Mouse (Mus musculus): ENCODE data around the gene Cysltr2. TPM values are rescaled to one million over a fixed set of nuclear protein-coding genes. Genes with fewer than 3 reads are reported as not detected.

Cysltr2 gene
- polyA plus RNA-seq (2015; fragmentation: Nextera tagmentation; extraction: Ambion mirVana) = 0.34 TPM in 1 of 2 replicates, not detected in the other

DNA sequence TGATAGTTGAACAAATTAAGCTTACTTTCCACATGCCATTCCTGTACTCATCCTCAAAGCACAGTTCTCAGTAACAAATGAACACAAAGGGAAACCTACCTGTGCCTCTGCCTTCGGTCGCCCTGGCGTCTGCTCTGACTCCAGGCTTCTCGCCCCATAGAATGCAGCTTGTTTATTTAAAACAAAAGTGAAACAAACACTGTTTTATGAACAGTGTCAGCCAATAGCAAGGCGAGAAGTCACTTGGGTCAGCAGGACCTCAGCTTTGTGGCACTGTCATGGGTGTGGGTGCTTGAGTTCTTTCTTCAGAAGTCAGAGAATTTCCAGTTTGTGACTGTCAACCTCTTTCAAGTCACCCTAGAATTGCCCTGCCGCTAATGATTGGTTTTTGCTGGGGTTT is at the start of gene Cysltr2:
Gene Cysltr2, minus strand, starts transcription at position 178 of the 400 bp plus-strand sequence.
- Histone ChIP-seq H3K9me3 (no peaks in the 10 kb centered on the region), H3K4me1 (replicated peaks) (no peaks in the 10 kb centered on the region), H3K4me3 (no peak within 1 kb of the TSS), H3K9ac (no peak within 1 kb of the TSS), H3K36me3 (no peaks in the 10 kb centered on the region), H3K27ac (no peak within 1 kb of the TSS), H3K27me3 (no peaks in the 10 kb centered on the region), H3K4me2 (no peak within 1 kb of the TSS)
- 62% methylated on average over 6 of the region's 6 CpGs for WGBS
- ATAC-seq (ENCODE audit: low FRiP score) = no peak

DNA sequence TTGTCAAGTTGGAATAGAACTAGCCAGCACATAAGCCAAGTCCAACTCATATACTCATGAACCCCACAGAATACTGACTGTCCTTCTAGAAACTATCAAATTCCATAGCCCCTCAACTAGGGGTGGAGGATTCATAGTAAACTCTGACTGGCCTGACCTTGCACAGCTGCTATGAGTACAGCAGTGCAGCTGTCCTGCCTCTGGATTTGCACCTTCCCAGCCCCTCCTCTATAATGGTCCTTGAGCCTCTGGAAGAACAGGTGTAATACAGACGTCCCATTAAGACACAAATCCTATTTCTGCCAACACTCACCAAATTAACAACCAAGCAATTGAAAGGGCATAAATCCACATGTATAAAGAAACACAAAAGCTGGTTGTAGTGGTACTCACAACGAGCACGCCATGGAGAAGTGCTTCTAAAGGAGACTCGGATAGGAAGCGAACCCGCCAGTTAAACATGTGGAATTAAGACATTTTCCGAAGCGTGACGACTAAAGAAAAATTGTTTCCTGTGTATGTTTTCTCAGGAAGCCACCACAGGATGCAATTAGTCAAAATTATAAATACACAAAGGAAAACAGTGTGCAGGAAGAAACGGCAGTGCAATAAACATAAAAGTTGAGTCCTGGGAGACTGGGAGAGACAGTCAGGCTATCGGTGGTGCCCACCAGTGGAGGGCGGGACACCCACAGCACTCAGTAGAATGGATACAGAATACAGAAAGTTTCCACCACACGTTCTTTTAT is 46.1 kb upstream of the Cysltr2 start:
- WGBS = 86% methylated on average over 13 of the region's 13 CpGs
- Histone ChIP-seq H3K36me3 (no peaks in the 10 kb centered on the region), H3K4me3 (no peak overlapping the region), H3K27me3 (peaks cover 6% of the 10 kb centered on the region; the same call in 1 of the 2 replicates), H3K9me3 (no peaks in the 10 kb centered on the region), H3K27ac (no peak overlapping the region), H3K4me2 (no peak overlapping the region), H3K4me1 (replicated peaks) (no peaks in the 10 kb centered on the region), H3K9ac (no peak overlapping the region)
- ATAC-seq (ENCODE audit: low FRiP score) = no peak

DNA sequence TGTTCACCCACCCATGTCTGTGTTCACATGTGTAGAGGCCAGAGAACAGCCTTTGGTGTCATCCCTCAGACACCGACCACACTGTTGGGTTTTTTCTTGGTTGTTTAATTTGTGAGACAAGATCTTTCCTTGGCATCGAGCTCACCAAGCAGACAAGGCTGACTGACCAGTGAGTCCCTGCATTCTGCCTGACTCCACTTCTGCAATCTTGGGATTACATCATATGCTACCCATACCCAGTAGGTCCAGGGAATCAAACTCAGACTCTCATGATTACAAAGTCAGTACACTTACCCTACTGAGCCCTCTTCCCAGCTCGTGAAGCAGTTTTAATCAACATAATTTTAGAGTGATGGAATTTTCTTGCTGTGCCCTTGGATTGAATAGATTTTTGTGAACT is 44.0 kb upstream of the Cysltr2 start:
- Histone ChIP-seq H3K27me3 (no peaks in the 10 kb centered on the region), H3K9me3 (no peaks in the 10 kb centered on the region), H3K4me2 (no peak overlapping the region), H3K36me3 (no peaks in the 10 kb centered on the region), H3K9ac (no peak overlapping the region), H3K4me3 (no peak overlapping the region), H3K27ac (no peak overlapping the region), H3K4me1 (replicated peaks) (no peaks in the 10 kb centered on the region)
- no peak for ATAC-seq (ENCODE audit: low FRiP score)
- 90% methylated on average over 3 of the region's 3 CpGs for WGBS

DNA sequence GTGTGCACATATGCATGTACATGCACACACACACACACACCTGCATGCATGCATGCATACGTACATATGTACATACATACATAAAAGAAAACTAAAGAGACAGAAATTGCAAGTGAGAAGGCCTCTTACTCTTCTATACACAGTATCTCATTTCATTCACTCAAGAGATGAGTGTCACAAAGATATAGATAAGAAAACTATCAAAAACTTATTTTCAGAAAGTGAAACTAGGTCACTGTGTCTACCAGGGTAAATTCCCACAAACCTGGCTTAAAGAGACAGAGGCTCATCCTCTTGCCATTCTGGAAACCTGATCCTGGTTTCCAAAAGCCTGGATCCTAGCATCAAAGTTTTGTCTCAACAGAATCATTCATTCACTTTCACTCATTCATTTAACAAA is 39.3 kb upstream of the Cysltr2 start:
- no peak overlapping the region for H3K4me3 ChIP-seq
- ATAC-seq (ENCODE audit: low FRiP score) = no peak
- 97% methylated on average over 1 of the region's 1 CpGs for WGBS
- H3K36me3 ChIP-seq = no peaks in the 10 kb centered on the region
- no peaks in the 10 kb centered on the region for H3K4me1 ChIP-seq (replicated peaks)
- no peaks in the 10 kb centered on the region for H3K9me3 ChIP-seq
- no peak overlapping the region for H3K4me2 ChIP-seq
- no peak overlapping the region for H3K9ac ChIP-seq
- H3K27me3 ChIP-seq = no peaks in the 10 kb centered on the region
- H3K27ac ChIP-seq = no peak overlapping the region

DNA sequence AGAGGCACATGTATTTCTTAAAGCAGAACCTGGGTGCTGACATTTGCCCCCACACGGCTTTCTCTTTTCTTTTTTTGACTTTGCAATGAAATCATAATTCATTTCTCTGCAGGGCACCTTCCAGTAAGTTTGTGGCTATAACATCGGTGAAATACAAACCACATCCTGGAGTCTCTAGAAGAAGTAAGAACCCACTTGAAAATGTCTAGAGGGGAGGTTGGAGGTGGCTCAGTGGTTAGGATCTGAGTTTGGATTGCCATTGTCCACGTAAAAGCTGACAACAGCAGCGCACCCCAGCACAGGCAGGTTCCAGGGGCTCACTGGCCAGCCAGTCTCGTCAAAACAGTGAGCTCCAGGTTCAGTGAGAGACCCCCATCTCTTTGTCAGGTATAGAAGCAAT is 38.8 kb upstream of the Cysltr2 start:
- no peak for ATAC-seq (ENCODE audit: low FRiP score)
- no peak overlapping the region for H3K9ac ChIP-seq
- H3K36me3 ChIP-seq = no peaks in the 10 kb centered on the region
- WGBS = 90% methylated on average over 5 of the region's 5 CpGs
- H3K27ac ChIP-seq = no peak overlapping the region
- H3K4me2 ChIP-seq = no peak overlapping the region
- H3K4me1 ChIP-seq (replicated peaks) = no peaks in the 10 kb centered on the region
- H3K27me3 ChIP-seq = no peaks in the 10 kb centered on the region
- H3K4me3 ChIP-seq = no peak overlapping the region
- H3K9me3 ChIP-seq = no peaks in the 10 kb centered on the region

DNA sequence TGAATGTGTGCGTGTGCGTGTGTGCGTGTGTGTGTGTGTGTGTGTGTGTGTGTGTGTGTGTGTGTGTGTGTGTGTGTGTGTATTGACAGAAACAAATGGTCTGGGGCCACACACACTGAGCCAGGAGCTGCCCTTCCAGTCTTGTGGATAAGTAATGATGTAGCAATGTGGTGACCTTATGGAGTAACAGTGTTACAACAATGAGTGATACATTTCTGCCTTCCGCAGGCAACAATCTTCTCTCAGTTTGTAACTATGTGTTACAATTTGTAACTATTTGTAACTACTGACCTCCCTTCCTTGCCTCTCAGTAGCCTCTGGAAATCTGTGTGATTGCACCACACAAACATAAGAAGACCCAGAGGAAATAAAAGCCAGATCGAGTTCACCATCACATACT is 38.3 kb upstream of the Cysltr2 start:
- Histone ChIP-seq H3K9me3 (no peaks in the 10 kb centered on the region), H3K36me3 (no peaks in the 10 kb centered on the region), H3K9ac (no peak overlapping the region), H3K27me3 (no peaks in the 10 kb centered on the region), H3K4me1 (replicated peaks) (no peaks in the 10 kb centered on the region), H3K4me3 (no peak overlapping the region), H3K27ac (no peak overlapping the region), H3K4me2 (no peak overlapping the region)
- ATAC-seq (ENCODE audit: low FRiP score) = no peak
- WGBS = 72% methylated on average over 5 of the region's 5 CpGs

DNA sequence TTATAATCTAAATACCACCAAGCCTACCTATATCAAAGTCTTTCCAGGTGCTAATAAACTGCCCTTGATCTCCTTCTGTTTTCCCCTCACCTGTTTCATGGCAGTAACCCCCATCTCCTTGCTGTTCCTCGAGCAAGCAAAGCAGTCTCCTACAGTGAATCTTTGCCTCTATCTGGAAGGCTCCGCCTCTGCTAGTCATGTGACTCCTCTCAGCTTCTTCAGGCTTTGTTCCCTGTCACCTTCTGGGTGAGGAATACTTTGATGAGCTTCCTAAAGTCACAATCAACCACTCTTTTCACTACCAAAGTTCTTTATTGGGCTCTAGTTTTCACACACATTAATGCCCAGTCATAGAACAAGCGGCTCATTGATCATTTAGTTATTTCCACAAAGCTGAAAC is 37.5 kb upstream of the Cysltr2 start:
- no peaks in the 10 kb centered on the region for H3K4me1 ChIP-seq (replicated peaks)
- WGBS = 63% methylated on average over 3 of the region's 3 CpGs
- ATAC-seq (ENCODE audit: low FRiP score) = no peak
- H3K9ac ChIP-seq = no peak overlapping the region
- H3K27ac ChIP-seq = no peak overlapping the region
- no peaks in the 10 kb centered on the region for H3K9me3 ChIP-seq
- H3K4me3 ChIP-seq = no peak overlapping the region
- no peaks in the 10 kb centered on the region for H3K27me3 ChIP-seq
- H3K36me3 ChIP-seq = no peaks in the 10 kb centered on the region
- H3K4me2 ChIP-seq = no peak overlapping the region

DNA sequence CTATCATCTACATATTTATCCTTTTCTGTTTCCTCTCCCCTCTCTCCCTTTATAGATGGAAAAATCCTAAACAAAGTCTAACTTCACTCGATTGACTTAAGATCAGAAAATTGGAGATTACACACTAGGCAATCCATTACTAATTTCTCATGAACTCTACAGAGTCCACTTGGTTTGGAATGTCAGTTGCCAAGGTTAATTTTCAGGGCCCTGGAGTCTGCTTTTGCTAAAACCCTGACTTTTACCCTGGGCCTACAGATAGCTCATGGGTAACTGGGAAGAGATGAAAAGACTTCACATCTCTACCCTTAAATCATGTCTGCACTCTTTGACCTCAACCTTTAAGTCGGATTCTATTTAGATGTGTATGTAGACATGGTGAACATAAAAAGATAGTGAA is 34.6 kb upstream of the Cysltr2 start:
- no peaks in the 10 kb centered on the region for H3K36me3 ChIP-seq
- no peaks in the 10 kb centered on the region for H3K27me3 ChIP-seq
- H3K4me2 ChIP-seq = no peak overlapping the region
- H3K4me1 ChIP-seq (replicated peaks) = no peaks in the 10 kb centered on the region
- ATAC-seq (ENCODE audit: low FRiP score) = no peak
- H3K9ac ChIP-seq = no peak overlapping the region
- no peak overlapping the region for H3K27ac ChIP-seq
- WGBS = 87% methylated on average over 2 of the region's 2 CpGs
- no peaks in the 10 kb centered on the region for H3K9me3 ChIP-seq
- H3K4me3 ChIP-seq = no peak overlapping the region

DNA sequence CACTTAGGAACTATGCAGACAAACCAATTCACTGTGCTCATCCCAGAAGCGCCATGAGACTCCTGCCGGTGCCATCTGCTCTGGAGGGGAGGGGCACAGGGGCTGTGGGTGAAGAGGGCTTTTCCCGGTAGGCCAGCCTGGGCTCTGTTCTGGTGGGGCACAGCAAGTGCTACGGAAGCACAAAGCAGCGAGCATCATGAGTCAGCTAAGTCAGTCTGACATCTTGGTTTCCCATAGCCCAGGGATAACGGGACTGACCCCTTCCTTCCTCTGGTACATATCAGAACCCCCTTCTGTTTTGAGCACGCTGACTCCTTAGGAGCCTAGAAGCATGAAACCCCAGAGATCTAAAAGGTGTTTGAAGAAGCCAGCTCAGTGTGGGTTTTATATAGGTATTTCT is 15.5 kb upstream of the Cysltr2 start:
- ATAC-seq (ENCODE audit: low FRiP score) = no peak
- H3K4me2 ChIP-seq = no peak overlapping the region
- H3K27ac ChIP-seq = no peak overlapping the region

DNA sequence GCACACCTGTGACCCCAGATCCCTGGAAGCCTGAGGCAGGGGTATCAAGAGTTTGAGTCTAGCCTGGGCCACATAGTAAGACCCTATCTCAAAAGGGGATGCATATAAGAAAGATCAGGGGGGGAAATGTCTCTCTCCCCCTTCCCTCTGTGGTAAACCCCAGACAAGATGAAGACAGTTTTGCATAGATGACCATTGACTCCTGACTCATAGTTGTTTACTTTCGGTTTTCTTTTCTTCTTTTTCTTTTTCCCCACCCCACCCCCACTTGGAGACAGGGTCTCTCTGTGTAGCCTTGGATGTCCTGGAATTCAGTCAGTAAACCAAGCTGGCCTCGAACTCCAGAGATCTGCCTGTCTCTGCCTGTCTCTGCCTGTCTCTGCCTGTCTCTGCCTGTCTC is 9.8 kb upstream of the Cysltr2 start:
- Histone ChIP-seq H3K9ac (no peak overlapping the region), H3K27ac (no peak overlapping the region), H3K4me2 (no peak overlapping the region), H3K4me3 (no peak overlapping the region), H3K36me3 (no peaks in the 10 kb centered on the region), H3K9me3 (no peaks in the 10 kb centered on the region), H3K27me3 (no peaks in the 10 kb centered on the region), H3K4me1 (replicated peaks) (no peaks in the 10 kb centered on the region)
- ATAC-seq (ENCODE audit: low FRiP score) = no peak
- 87% methylated on average over 2 of the region's 2 CpGs for WGBS

More for the DNA sequence above, 15.5 kb upstream of the Cysltr2 start:
- H3K9ac ChIP-seq = no peak overlapping the region
- H3K27me3 ChIP-seq = no peaks in the 10 kb centered on the region
- H3K36me3 ChIP-seq = no peaks in the 10 kb centered on the region
- H3K9me3 ChIP-seq = no peaks in the 10 kb centered on the region
- H3K4me3 ChIP-seq = no peak overlapping the region
- 64% methylated on average over 7 of the region's 7 CpGs for WGBS
- H3K4me1 ChIP-seq (replicated peaks) = no peaks in the 10 kb centered on the region

DNA sequence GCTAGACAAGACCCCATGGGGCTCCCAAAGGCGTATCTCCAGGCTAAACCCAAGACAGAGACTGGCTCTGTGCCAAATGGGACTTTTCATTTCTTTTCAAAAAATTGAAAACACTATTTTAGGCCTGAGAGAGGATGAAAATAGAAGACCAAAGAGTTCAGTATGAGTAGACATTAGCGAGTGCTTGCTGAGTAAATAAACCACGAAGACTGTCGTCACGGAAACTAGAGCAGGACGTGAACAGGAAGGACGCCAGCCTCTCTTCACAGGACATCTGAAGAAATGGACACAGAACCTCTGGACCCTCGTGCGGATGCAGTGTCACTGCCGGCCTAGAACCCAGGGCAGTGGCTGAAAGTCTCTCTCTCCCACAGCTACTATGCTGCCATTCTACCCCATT is 8.8 kb upstream of the Cysltr2 start:
- no peak overlapping the region for H3K9ac ChIP-seq
- H3K4me1 ChIP-seq (replicated peaks) = no peaks in the 10 kb centered on the region
- no peak overlapping the region for H3K4me3 ChIP-seq
- no peaks in the 10 kb centered on the region for H3K27me3 ChIP-seq
- no peaks in the 10 kb centered on the region for H3K9me3 ChIP-seq
- H3K36me3 ChIP-seq = no peaks in the 10 kb centered on the region
- H3K4me2 ChIP-seq = no peak overlapping the region
- H3K27ac ChIP-seq = no peak overlapping the region
- no peak for ATAC-seq (ENCODE audit: low FRiP score)
- 69% methylated on average over 10 of the region's 10 CpGs for WGBS

DNA sequence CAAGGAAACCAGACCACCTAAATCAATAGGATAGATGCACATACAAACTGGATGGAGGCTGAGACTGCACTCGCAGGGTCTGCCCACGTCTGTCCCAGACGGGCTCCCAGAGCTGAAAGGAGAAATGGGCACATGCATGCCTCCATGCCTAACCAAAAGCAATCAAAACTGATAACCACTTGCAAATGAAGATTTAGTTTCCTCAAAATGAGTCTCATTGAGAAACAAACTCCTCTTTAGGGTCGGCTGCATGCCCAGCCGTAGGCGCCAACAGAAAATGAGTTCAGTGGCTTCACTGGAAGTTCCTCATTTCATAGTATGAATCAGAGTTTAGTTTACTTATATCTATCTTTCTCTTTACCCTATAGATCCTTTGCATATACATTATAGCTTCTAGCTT is 7.9 kb upstream of the Cysltr2 start:
- H3K36me3 ChIP-seq = no peaks in the 10 kb centered on the region
- ATAC-seq (ENCODE audit: low FRiP score) = no peak
- WGBS = 94% methylated on average over 6 of the region's 6 CpGs
- no peak overlapping the region for H3K9ac ChIP-seq
- no peaks in the 10 kb centered on the region for H3K9me3 ChIP-seq
- no peak overlapping the region for H3K27ac ChIP-seq
- no peak overlapping the region for H3K4me3 ChIP-seq
- H3K4me1 ChIP-seq (replicated peaks) = no peaks in the 10 kb centered on the region
- H3K27me3 ChIP-seq = no peaks in the 10 kb centered on the region
- H3K4me2 ChIP-seq = no peak overlapping the region

DNA sequence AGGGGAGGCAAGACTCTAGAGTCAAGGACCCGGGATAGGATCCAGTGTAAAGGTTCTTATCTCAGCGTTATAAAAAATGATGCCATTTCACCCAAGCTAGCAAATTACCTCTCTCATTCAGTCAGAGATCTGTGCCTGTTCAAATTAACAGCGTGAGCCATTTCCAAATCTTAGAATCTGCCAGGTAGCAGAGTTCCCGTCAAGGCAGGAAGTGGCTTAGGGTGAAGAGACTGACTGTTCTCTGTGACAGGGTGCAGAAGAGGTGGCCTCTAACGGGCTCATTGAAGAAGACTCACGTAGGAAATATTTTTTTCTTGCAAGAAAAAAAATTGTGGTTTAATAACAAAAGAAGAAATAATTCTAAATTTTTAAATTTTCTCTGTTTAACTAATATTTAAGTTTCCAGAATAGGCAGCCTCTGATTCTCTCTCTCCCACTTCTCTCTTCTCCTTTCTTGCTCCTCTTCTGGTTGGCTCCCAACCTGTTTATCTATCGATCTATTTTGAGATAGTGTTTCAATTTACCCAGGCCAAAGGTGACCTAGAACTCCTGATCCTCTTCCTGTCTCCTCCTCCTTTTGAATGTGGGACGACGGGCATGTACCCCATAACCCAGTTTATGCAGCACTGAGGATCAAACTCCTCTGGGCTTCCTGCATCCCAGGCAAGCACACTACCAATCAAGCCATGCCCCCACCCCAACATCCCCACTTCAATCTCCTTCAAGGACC is 3.5 kb downstream of the Cysltr2 start:
- ATAC-seq (ENCODE audit: low FRiP score) = no peak
- WGBS = 86% methylated on average over 9 of the region's 9 CpGs

More for the DNA sequence above, 3.5 kb downstream of the Cysltr2 start:
- H3K4me2 ChIP-seq = no peak overlapping the region
- H3K27ac ChIP-seq = no peak overlapping the region
- no peak overlapping the region for H3K4me3 ChIP-seq
- H3K36me3 ChIP-seq = no peaks in the 10 kb centered on the region
- H3K9ac ChIP-seq = no peak overlapping the region
- no peaks in the 10 kb centered on the region for H3K27me3 ChIP-seq
- H3K9me3 ChIP-seq = no peaks in the 10 kb centered on the region
- no peaks in the 10 kb centered on the region for H3K4me1 ChIP-seq (replicated peaks)
